Mouse (Mus musculus) forebrain, embryonic 15.5 days (tissue): ENCODE data around the gene Taok3. TPM values are rescaled to one million over a fixed set of nuclear protein-coding genes. Genes with fewer than 3 reads are reported as not detected.

Experiments
- ATAC-seq: fragments of 200-750 bp; cut with Nextera tagmentation; replicated peaks from 2 replicates; pipeline ENCODE4 v1.8.0; 2017; ENCODE audit warnings: mild to moderate bottlenecking, moderate TSS enrichment, moderate library complexity
- H3K27ac ChIP-seq: fragments of 300-500 bp; sonication (generic); replicated peaks from 2 replicates; pipeline ENCODE4 v1.5.1; 2015; ENCODE audit warnings: mild to moderate bottlenecking, inconsistent platforms
- H3K27me3 ChIP-seq: fragments of 300-500 bp; sonication (generic); 2 replicates; pipeline ENCODE4 v1.6.1; 2015; ENCODE audit warnings: inconsistent platforms
- H3K36me3 ChIP-seq: fragments of 300-500 bp; sonication (generic); 2 replicates; pipeline ENCODE4 v1.6.1; 2015; ENCODE audit warnings: mild to moderate bottlenecking, inconsistent platforms
- H3K4me1 ChIP-seq: fragments of 300-500 bp; sonication (generic); 2 replicates; pipeline ENCODE4 v1.6.1; 2015; ENCODE audit warnings: inconsistent platforms
- H3K4me2 ChIP-seq: fragments of 300-500 bp; sonication (generic); replicated peaks from 2 replicates; pipeline ENCODE4 v1.6.1; 2015; ENCODE audit warnings: mild to moderate bottlenecking, inconsistent platforms
- H3K4me3 ChIP-seq: fragments of 300-500 bp; sonication (generic); 2 replicates; pipeline ENCODE4 v1.5.1; 2015; ENCODE audit warnings: mild to moderate bottlenecking, inconsistent platforms
- H3K9ac ChIP-seq: fragments of 300-500 bp; sonication (generic); replicated peaks from 2 replicates; pipeline ENCODE4 v1.6.1; 2015; ENCODE audit warnings: mild to moderate bottlenecking, inconsistent platforms
- H3K9me3 ChIP-seq: fragments of 300-500 bp; sonication (generic); 2 replicates; pipeline ENCODE4 v1.6.1; 2016; ENCODE audit warnings: inconsistent platforms
- WGBS: fragments of 180-500 bp; shearing (Covaris S2); methylation state at CpG from one replicate; pipeline ENCODE4 v1.1.7; 2015; ENCODE audit warnings: mixed read lengths; 5-methylcytosine and 5-hydroxymethylcytosine counted together
- polyA plus RNA-seq: library from polyadenylated mRNA; unstranded; fragments of >200 nt; fragmentation: Nextera tagmentation; extraction: Ambion mirVana; gene quantifications from 2 replicates; pipeline ENCODE4 v1.2.1, GENCODE M21; 2015

Gene Taok3
- polyA plus RNA-seq, 1 experiment from 2014 or later, result 51.7 TPM

GRCm38 (mm10) chr5:117134889-117135456 is 15.0 kb downstream of the Taok3 start:
- Histone ChIP-seq H3K27me3 (no peaks in the 10 kb centered on the region), H3K9ac (no peak overlapping the region), H3K4me3 (no peak overlapping the region), H3K9me3 (no peaks in the 10 kb centered on the region), H3K4me1 (0 out of 2 replicates have a peak, but pooled peaks cover 4% of the 10 kb centered on the region), H3K4me2 (no peak overlapping the region), H3K36me3 (no peaks in the 10 kb centered on the region), H3K27ac (no peak overlapping the region)
- ATAC-seq, result no peak
- 76% methylated on average over 3 of the region's 3 CpGs for WGBS

GRCm38 (mm10) chr5:117135869-117136268 is 15.9 kb downstream of the Taok3 start:
- WGBS, result 57% methylated on average over 9 of the region's 9 CpGs
- Histone ChIP-seq H3K36me3 (no peaks in the 10 kb centered on the region), H3K4me2 (no peak overlapping the region), H3K9me3 (no peaks in the 10 kb centered on the region), H3K4me1 (0 out of 2 replicates have a peak, but pooled peaks cover 4% of the 10 kb centered on the region), H3K4me3 (no peak overlapping the region), H3K27ac (no peak overlapping the region), H3K27me3 (no peaks in the 10 kb centered on the region), H3K9ac (no peak overlapping the region)
- ATAC-seq, result no peak

GRCm38 (mm10) chr5:117136570-117136969 is 16.6 kb downstream of the Taok3 start:
- H3K36me3 ChIP-seq, result no peaks in the 10 kb centered on the region
- no peak overlapping the region for H3K27ac ChIP-seq
- H3K4me2 ChIP-seq, result no peak overlapping the region
- H3K9me3 ChIP-seq, result no peaks in the 10 kb centered on the region
- no peak overlapping the region for H3K4me3 ChIP-seq
- ATAC-seq, result no peak
- H3K27me3 ChIP-seq, result no peaks in the 10 kb centered on the region
- no peak overlapping the region for H3K9ac ChIP-seq
- 0 out of 2 replicates have a peak, but pooled peaks cover 4% of the 10 kb centered on the region for H3K4me1 ChIP-seq
- 92% methylated on average over 5 of the region's 5 CpGs for WGBS

GRCm38 (mm10) chr5:117137011-117137410 is 17.1 kb downstream of the Taok3 start:
- WGBS, result 69% methylated on average over 10 of the region's 10 CpGs
- no peak overlapping the region for H3K27ac ChIP-seq

GRCm38 (mm10) chr5:117137594-117137993 is 17.7 kb downstream of the Taok3 start:
- no peaks in the 10 kb centered on the region for H3K36me3 ChIP-seq
- H3K9ac ChIP-seq, result no peak overlapping the region
- no peak for ATAC-seq
- no peaks in the 10 kb centered on the region for H3K9me3 ChIP-seq
- no peaks in the 10 kb centered on the region for H3K27me3 ChIP-seq
- 74% methylated on average over 8 of the region's 8 CpGs for WGBS
- H3K4me3 ChIP-seq, result no peak overlapping the region
- no peak overlapping the region for H3K4me2 ChIP-seq
- no peak overlapping the region for H3K27ac ChIP-seq
- 0 out of 2 replicates have a peak, but pooled peaks cover 4% of the 10 kb centered on the region for H3K4me1 ChIP-seq

More at GRCm38 (mm10) chr5:117137011-117137410, 17.1 kb downstream of the Taok3 start:
- Histone ChIP-seq H3K9ac (no peak overlapping the region), H3K4me2 (no peak overlapping the region), H3K4me3 (no peak overlapping the region), H3K27me3 (no peaks in the 10 kb centered on the region), H3K4me1 (0 out of 2 replicates have a peak, but pooled peaks cover 4% of the 10 kb centered on the region), H3K9me3 (no peaks in the 10 kb centered on the region), H3K36me3 (no peaks in the 10 kb centered on the region)
- no peak for ATAC-seq

DNA sequence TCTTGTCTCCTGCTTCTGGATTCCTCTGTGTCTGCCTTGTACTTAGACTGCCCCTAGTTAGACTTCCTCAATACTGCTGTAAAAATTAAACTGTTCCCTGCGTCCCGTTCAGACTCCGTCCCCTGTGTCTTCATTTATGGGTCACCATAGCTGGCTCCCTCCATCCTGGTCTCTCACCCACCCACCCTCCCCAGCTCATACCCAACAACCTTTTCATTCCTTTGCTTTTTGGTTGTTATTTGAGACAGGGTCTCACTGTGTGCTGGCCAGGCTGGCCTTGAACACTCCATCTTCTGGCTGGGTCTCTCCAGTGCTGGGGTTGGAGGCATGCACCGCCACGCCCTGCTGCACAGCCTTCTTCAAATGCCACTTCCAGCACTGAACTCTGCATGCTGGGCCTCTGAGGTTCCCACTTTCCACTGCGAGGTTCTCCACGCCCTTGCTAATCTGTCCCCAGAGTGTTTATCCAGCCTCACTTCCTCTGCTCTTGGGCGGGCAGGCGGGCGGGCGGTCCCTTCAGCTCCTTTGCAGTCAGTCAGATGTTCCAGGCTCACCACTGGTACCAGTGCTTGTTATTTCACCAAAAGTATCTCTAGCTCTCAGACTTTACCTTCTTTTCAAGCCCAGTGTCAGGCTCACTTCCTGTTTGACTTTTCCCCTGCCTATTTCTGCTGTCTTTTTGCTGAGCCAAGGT is 18.5 kb downstream of the Taok3 start:
- Histone ChIP-seq H3K9ac (no peak overlapping the region), H3K36me3 (no peaks in the 10 kb centered on the region), H3K4me3 (no peak overlapping the region), H3K9me3 (no peaks in the 10 kb centered on the region), H3K4me1 (0 out of 2 replicates have a peak, but pooled peaks cover 4% of the 10 kb centered on the region), H3K27ac (no peak overlapping the region), H3K4me2 (no peak overlapping the region), H3K27me3 (no peaks in the 10 kb centered on the region)
- ATAC-seq, result no peak
- 91% methylated on average over 11 of the region's 11 CpGs for WGBS

- Histone ChIP-seq H3K4me2 (no peak overlapping the region), H3K9me3 (no peaks in the 10 kb centered on the region), H3K9ac (no peak overlapping the region), H3K36me3 (no peaks in the 10 kb centered on the region), H3K27ac (no peak overlapping the region), H3K4me1 (0 out of 2 replicates have a peak, but pooled peaks cover 4% of the 10 kb centered on the region), H3K4me3 (no peak overlapping the region), H3K27me3 (no peaks in the 10 kb centered on the region)
- WGBS, result 76% methylated on average over 8 of the region's 8 CpGs
- ATAC-seq, result no peak
Observed at GRCm38 (mm10) chr5:117139822-117140221, 19.9 kb downstream of the Taok3 start.

DNA sequence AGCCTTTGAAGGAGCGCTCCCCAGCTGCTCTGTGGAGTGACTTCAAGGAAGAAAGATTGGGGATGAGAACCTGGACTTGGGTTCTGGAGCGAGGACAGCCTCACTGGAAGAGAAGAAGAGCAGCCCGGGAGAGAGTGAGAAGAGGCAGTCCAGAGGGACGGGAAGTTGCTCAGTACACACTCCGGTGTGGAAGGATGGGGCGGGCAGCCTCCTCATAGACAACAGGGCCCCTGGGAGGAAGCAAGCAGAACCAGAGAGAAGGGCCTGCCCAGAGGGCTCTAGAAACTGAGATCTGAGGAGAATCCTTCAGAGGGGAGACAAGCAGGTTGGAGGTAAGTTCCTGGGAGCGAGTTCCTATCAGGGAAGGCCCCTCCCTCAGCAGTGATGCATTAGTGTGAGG is 20.4 kb downstream of the Taok3 start:
- H3K4me1 ChIP-seq, result 0 out of 2 replicates have a peak, but pooled peaks cover 4% of the 10 kb centered on the region
- H3K4me2 ChIP-seq, result no peak overlapping the region
- WGBS, result 79% methylated on average over 7 of the region's 7 CpGs
- H3K27me3 ChIP-seq, result no peaks in the 10 kb centered on the region
- no peaks in the 10 kb centered on the region for H3K36me3 ChIP-seq
- no peak for ATAC-seq
- H3K27ac ChIP-seq, result no peak overlapping the region
- H3K4me3 ChIP-seq, result no peak overlapping the region
- no peaks in the 10 kb centered on the region for H3K9me3 ChIP-seq
- no peak overlapping the region for H3K9ac ChIP-seq

GRCm38 (mm10) chr5:117143721-117144135 is 23.8 kb downstream of the Taok3 start:
- H3K27me3 ChIP-seq, result no peaks in the 10 kb centered on the region
- ATAC-seq, result no peak
- H3K36me3 ChIP-seq, result no peaks in the 10 kb centered on the region
- H3K9ac ChIP-seq, result no peak overlapping the region
- no peaks in the 10 kb centered on the region for H3K4me1 ChIP-seq
- WGBS, result 62% methylated on average over 9 of the region's 9 CpGs
- H3K4me3 ChIP-seq, result no peak overlapping the region
- no peak overlapping the region for H3K27ac ChIP-seq
- H3K9me3 ChIP-seq, result no peaks in the 10 kb centered on the region
- H3K4me2 ChIP-seq, result no peak overlapping the region

GRCm38 (mm10) chr5:117146165-117146564 is 26.2 kb downstream of the Taok3 start:
- Histone ChIP-seq H3K36me3 (no peaks in the 10 kb centered on the region), H3K27me3 (no peaks in the 10 kb centered on the region), H3K4me2 (no peak overlapping the region), H3K27ac (no peak overlapping the region), H3K9me3 (no peaks in the 10 kb centered on the region), H3K4me1 (no peaks in the 10 kb centered on the region), H3K9ac (no peak overlapping the region), H3K4me3 (no peak overlapping the region)
- no peak for ATAC-seq

- Histone ChIP-seq H3K9me3 (no peaks in the 10 kb centered on the region), H3K4me1 (no peaks in the 10 kb centered on the region), H3K36me3 (no peaks in the 10 kb centered on the region), H3K4me3 (no peak overlapping the region), H3K4me2 (no peak overlapping the region), H3K27ac (no peak overlapping the region), H3K27me3 (no peaks in the 10 kb centered on the region), H3K9ac (no peak overlapping the region)
- 90% methylated on average over 16 of the region's 16 CpGs for WGBS
- ATAC-seq, result no peak
Observed at GRCm38 (mm10) chr5:117147187-117148095, 27.5 kb downstream of the Taok3 start.
